7 mouse cellular contexts compared by ENCODE assay signal in the genomic region with DNA sequence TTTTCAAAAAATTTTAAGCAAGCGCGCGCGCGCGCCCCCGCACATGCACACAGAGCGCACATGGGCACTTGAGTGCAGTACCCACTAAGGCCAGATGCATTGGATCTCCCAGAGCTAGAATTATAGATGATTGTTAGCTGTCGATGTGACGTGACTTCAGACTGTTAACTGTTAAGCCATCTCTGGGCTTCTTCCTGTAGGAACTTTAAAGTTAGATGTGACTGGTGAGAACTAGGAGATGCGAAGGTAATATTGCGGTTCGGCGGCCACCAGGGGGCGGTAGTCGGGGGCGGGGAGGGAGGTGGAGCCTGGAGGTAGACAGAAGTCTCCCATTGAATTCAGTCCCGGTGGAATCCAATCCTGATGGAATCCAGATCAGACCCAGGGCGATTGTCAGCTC. TPM values are rescaled to one million over a fixed set of nuclear protein-coding genes. Genes with fewer than 3 reads are reported as not detected.
DNase-seq lines count a peak whose midpoint lies in the region; ATAC-seq and TF ChIP-seq lines count a peak whose summit lies in the region.

No protein-coding gene starts in this region.

- no peak for TF ChIP-seq POLR2A in CH12.LX (IDR thresholded peaks at IDR 0.05; ENCODE audit: low read depth, low read length)

- H3K27me3 ChIP-seq in CH12.LX (replicated peaks): peaks cover 11% of the 10 kb centered on the region
- no peaks in the 10 kb centered on the region for H3K27me3 ChIP-seq in embryonic facial prominence, embryonic 15.5 days

- TF ChIP-seq EP300 in CH12.LX (IDR thresholded peaks at IDR 0.05; ENCODE audit: low read length): no peak

- 31% methylated on average over 19 of the region's 19 CpGs for WGBS in embryonic facial prominence, embryonic 15.5 days

- dilution Hi-C loops in CH12.LX (cut with MboI; ENCODE audit: extremely low pct_ligation_motif_present, extremely low pct_unique_long_range_greater_than_20kb, low sequenced_read_pairs): no loop called here

- peaks cover under 1% of the 10 kb centered on the region for H3K9me3 ChIP-seq in CH12.LX (replicated peaks; ENCODE audit: low read length)
- H3K9me3 ChIP-seq in embryonic facial prominence, embryonic 15.5 days (replicated peaks): no peaks in the 10 kb centered on the region

- H3K79me2 ChIP-seq in CH12.LX (replicated peaks; ENCODE audit: control insufficient read depth, extremely low read depth, insufficient read depth, poor library complexity, severe bottlenecking): no peaks in the 10 kb centered on the region

- ATAC-seq in embryonic facial prominence, embryonic 15.5 days (ENCODE audit: insufficient number of reproducible peaks, low FRiP score, low TSS enrichment, low read depth): no peak
- peak; percentile 66 for ATAC-seq in megakaryocyte-erythroid progenitor cell, adult 5-6 weeks (replicated peaks; ENCODE audit: low FRiP score, low TSS enrichment, poor library complexity, severe bottlenecking)

- intact Hi-C loops in left cerebral cortex, postnatal 4 days (cut with DNase I): loop anchor here (10.0 kb wide), 1 partner anchor 126 kb away; no protein-coding TSS in a partner anchor

- no peaks in the 10 kb centered on the region for H3K36me3 ChIP-seq in CH12.LX (replicated peaks in 1 of 2; ENCODE audit: control insufficient read depth in 1 of 2, insufficient read depth in 1 of 2, low read length in 1 of 2)
- no peaks in the 10 kb centered on the region for H3K36me3 ChIP-seq in embryonic facial prominence, embryonic 15.5 days

- DNase-seq in CH12.LX (ENCODE audit: extremely low read depth) (peak; percentile 16), WW6 (ENCODE audit: low read depth, low spot score) (peak; percentile 69)
- DNase-seq in heart, postnatal 4 days: peak; percentile 65
- DNase-seq in left cerebral cortex, postnatal 4 days: peak; percentile 80
- peak; percentile 14 to 67 for DNase-seq in spleen, postnatal 10 days (ENCODE audit: low spot score in 2 of 2)

- in situ Hi-C loops in CH12.LX (cut with MboI; ENCODE audit: low pct_ligation_motif_present, low pct_unique_long_range_greater_than_20kb, low sequenced_read_pairs): no loop called here

- H3K27ac ChIP-seq in CH12.LX (ENCODE audit: insufficient read depth, low read depth): no peak overlapping the region
- H3K27ac ChIP-seq in embryonic facial prominence, embryonic 15.5 days (replicated peaks): no peak overlapping the region

- TF ChIP-seq CTCF in CH12.LX (conservative IDR thresholded peaks at IDR 0.05 in 1 of 2, IDR thresholded peaks at IDR 0.05 in 1 of 2; ENCODE audit: low read depth in 2 of 2, low read length in 2 of 2): peak in 1 of 2 experiments; percentile 64; a peak in 2 of 4 replicates

- no peak overlapping the region for H3K4me3 ChIP-seq in CH12.LX (replicated peaks in 1 of 3; ENCODE audit: low read depth in 2 of 3, low read length in 2 of 3, poor library complexity in 1 of 3)
- peak overlapping the region; percentile 9 for H3K4me3 ChIP-seq in embryonic facial prominence, embryonic 15.5 days (replicated peaks)

- no peak overlapping the region for H3K4me2 ChIP-seq in CH12.LX (ENCODE audit: insufficient read depth, low read depth, poor library complexity, severe bottlenecking)
- peak overlapping the region; percentile 31 for H3K4me2 ChIP-seq in embryonic facial prominence, embryonic 15.5 days (replicated peaks)

- no peaks in the 10 kb centered on the region for H3K4me1 ChIP-seq in CH12.LX (ENCODE audit: control insufficient read depth in 1 of 2, insufficient read depth in 2 of 2)
- no peaks in the 10 kb centered on the region for H3K4me1 ChIP-seq in embryonic facial prominence, embryonic 15.5 days

- no peak overlapping the region for H3K9ac ChIP-seq in CH12.LX (ENCODE audit: insufficient read depth, low read depth)
- H3K9ac ChIP-seq in embryonic facial prominence, embryonic 15.5 days: no peak overlapping the region

- TF ChIP-seq RAD21 in CH12.LX (IDR thresholded peaks at IDR 0.05; ENCODE audit: low read depth, low read length): no peak

TF ChIP-seq in CH12.LX, 34 proteins besides CTCF, POLR2A, EP300 and RAD21:
- TF ChIP-seq SMC3 (IDR thresholded peaks at IDR 0.05; ENCODE audit: low read depth, low read length) (peak; percentile 44), E2F4 (IDR thresholded peaks at IDR 0.05; ENCODE audit: insufficient replicate concordance, low read depth, low read length) (no peak)

RNA-seq across cellular contexts. Expression of a gene that starts 40.8 kb away (rescaled TPM):
- total RNA-seq in CH12.LX (2012; rRNA removed) (not detected in 2 replicates), CH12.LX (2014; rRNA removed) (not detected in 2 replicates)
- polyA plus RNA-seq in CH12.LX (2012; ENCODE audit: insufficient read length, low read depth): not detected in 2 replicates
- polyA plus RNA-seq in embryonic facial prominence, embryonic 15.5 days (2015; fragmentation: Nextera tagmentation; extraction: Ambion mirVana): 43.8 and 45.7 TPM in 2 replicates
- 10 to 100 TPM; 13.0 to 14.3 TPM for total RNA-seq in heart, postnatal 4 days (2021)
- 10 to 100 TPM; 14.6 to 15.8 TPM for total RNA-seq in left cerebral cortex, postnatal 4 days (2021)
- not detected in 2 replicates for total RNA-seq in megakaryocyte-erythroid progenitor cell, adult 5-6 weeks (2014; fragmentation: Nextera tagmentation)
- total RNA-seq in megakaryocyte-erythroid progenitor cell, adult 5-6 weeks (2017): not detected in 2 replicates

RNA-seq across cellular contexts. Expression of a gene that starts 45.7 kb away (rescaled TPM):
- total RNA-seq in CH12.LX (2012; rRNA removed) (7.1 and 7.2 TPM in 2 replicates), CH12.LX (2014; rRNA removed) (2.9 and 3.8 TPM in 2 replicates)
- polyA plus RNA-seq in CH12.LX (2012; ENCODE audit: insufficient read length, low read depth): 13.4 and 16.1 TPM in 2 replicates
- polyA plus RNA-seq in embryonic facial prominence, embryonic 15.5 days (2015; fragmentation: Nextera tagmentation; extraction: Ambion mirVana): 12.0 and 14.1 TPM in 2 replicates
- 10 to 100 TPM; 23.1 to 23.5 TPM for total RNA-seq in heart, postnatal 4 days (2021)
- total RNA-seq in left cerebral cortex, postnatal 4 days (2021): 10 to 100 TPM; 44.6 to 50.4 TPM
- 17.0 and 22.9 TPM in 2 replicates for total RNA-seq in megakaryocyte-erythroid progenitor cell, adult 5-6 weeks (2014; fragmentation: Nextera tagmentation)
- 7.8 and 9.0 TPM in 2 replicates for total RNA-seq in megakaryocyte-erythroid progenitor cell, adult 5-6 weeks (2017)

Comparison
In these comparisons a context has a peak if more than half of its experiments do, and no peak if none do; other contexts are left out.
1. DNase-seq: peak in every context shown above with its lines; median percentile 80 in left cerebral cortex, postnatal 4 days; 69 in WW6; 65 in heart, postnatal 4 days; 40 in spleen, postnatal 10 days; 16 in CH12.LX.
2. RNA of a gene that starts 40.8 kb away (total RNA-seq): 14.6 to 15.8 TPM in left cerebral cortex, postnatal 4 days and 13.0 to 14.3 TPM in heart, postnatal 4 days; not detected in CH12.LX and not detected in megakaryocyte-erythroid progenitor cell, adult 5-6 weeks; every median in the first group is over 10 times any median in the second.